Mouse (Mus musculus): ENCODE measurements at regions not wholly inside any gene's neighbourhood (a gene's known extent, or its start where the extent isn't known, plus 50 kb on each side); places are given as distances from the start of the nearest gene placed in this dataset.

DNA sequence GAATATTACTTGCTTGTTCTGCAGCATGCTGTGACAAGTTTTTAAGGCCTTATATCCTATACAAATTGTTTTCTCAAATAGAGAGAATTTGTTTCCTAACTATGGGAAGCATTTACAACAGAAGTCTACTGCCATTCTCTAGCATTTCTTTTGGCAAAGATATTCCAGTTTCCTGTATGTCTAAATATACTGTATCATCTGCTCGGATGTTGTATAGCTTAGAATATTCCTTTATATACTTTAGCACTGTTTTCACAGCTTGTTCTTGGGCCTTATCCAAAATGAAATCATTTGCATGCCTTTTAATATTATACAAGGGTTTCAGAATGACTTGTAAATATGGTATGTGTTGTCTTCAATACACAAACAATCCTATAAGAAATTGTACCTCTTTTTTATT, 92.1 kb upstream of the Ins2 start:
- DNase-seq (ENCODE audit: low spot score): no peak

DNA sequence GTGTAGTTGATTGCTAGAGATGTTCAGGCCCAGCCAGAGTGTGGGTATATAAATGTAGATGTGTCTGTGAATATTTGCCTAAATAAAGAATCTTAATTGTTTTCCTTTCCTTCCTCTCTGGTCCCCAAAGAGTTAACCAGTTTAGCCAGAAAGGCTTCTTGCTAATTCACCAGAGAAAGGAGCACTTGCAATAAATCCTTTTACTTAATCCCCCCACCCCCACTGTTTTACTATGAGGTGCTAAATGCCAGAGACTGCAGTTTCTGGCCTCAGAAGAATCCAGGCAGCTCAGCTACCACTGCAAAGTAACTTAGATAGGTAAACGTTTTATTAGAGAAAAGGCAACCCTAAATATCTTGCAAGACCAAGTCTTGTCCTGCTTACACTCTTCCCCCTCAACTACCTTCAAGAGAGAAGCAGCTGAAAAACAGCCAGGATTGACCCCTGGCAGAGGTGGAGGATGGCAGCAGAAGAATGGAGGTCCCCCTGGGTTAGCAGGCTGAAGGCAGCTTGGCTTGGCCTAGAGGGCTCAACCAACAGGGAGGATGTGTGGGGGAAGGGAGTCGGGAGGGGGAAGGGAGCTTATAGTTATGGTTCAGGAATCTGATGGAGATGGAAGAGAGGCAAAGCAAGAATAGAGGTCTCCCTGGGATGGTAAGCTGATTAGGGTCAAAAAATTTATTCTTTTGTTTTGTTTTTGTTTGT, 87.9 kb upstream of the Ins2 start:
- peak; percentile 15 for DNase-seq (ENCODE audit: low spot score)

DNA sequence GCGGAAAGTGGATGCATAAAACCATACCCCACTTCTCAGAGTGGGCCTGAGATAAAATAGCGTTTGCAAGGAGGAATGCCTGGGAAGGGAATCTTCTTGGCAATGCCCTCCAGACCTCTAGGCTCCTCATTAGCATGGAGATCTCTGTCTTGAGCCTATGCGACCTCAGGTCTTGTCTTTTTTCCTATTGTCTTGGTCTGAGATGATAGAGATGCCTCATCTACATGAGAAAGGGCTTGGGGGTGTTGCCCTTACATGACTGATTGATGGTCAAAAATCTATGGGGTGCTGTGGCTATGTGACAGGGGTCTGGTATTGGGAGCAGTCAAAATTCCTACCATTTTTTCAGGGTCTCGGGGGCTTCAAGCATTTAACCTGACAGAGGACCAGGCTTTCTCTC, 67.5 kb upstream of the Ins2 start:
- DNase-seq (ENCODE audit: low spot score): no peak

DNA sequence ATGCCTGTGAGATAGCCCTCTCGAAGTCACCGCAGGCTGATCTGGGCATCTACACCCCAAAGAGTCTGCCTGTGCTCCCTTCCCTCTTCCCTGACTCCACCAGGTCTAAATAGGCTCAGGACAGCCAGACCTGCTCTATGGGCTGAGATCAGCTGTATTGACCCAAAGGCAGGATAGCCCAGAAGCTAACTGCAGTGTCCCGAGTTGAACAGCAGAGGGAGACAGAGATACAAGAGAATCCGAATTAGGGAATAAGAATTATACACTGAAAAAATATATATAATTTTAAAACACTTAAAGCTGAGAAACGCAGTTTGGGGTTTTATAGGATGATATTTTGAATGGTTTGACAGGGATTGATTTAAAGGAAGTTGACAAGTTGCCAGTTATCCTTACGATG, 56.2 kb upstream of the Ins2 start:
- peak; percentile 8 for DNase-seq (ENCODE audit: low spot score)

DNA sequence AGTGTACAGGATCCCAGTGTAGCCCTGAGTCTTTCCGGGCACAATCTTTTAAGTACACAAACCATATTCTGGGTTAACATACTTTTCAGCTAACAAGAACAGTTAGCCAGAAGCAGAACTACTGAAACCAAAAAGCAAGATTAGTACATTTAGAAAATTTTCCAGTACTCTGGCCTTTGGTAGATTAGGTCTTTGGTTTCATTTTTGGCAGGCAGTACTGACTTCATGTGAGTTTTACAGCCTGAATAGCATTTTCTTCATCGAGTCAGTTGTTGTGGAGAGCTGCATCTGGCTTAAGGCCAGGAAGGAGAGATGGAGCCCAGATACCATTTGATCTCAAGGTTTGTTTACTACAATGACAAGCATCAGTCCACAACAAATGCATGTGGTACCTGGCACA, 51.3 kb upstream of the Ins2 start:
- DNase-seq (ENCODE audit: low spot score): no peak

Data from yolk sac, embryonic 10.5 days (tissue).